Mouse (Mus musculus) midbrain, embryonic 12.5 days (tissue): ENCODE measurements around the gene E2f6. TPM values are rescaled to one million over a fixed set of nuclear protein-coding genes. Genes with fewer than 3 reads are reported as not detected.
A peak's percentile ranks its signal among the peaks of the same experiment; 100 is the strongest.

Experiments used
- ATAC-seq: fragments of 200-750 bp; cut with Nextera tagmentation; 2 replicates; pipeline ENCODE4 v1.8.0; 2017; ENCODE audit warnings: low read depth, moderate TSS enrichment, moderate library complexity; ENCODE audit not compliant: low FRiP score
- H3K27ac ChIP-seq: fragments of 300-500 bp; sonication (generic); replicated peaks from 2 replicates; pipeline ENCODE4 v1.5.1; 2016; ENCODE audit warnings: mild to moderate bottlenecking
- H3K27me3 ChIP-seq: fragments of 300-500 bp; sonication (generic); 2 replicates; pipeline ENCODE4 v1.6.1; 2016; ENCODE audit warnings: mild to moderate bottlenecking
- H3K36me3 ChIP-seq: fragments of 300-500 bp; sonication (generic); 2 replicates; pipeline ENCODE4 v1.6.1; 2016
- H3K4me1 ChIP-seq: fragments of 300-500 bp; sonication (generic); 2 replicates; pipeline ENCODE4 v1.6.1; 2016
- H3K4me2 ChIP-seq: fragments of 300-500 bp; sonication (generic); replicated peaks from 2 replicates; pipeline ENCODE4 v1.6.1; 2016; ENCODE audit warnings: mild to moderate bottlenecking, moderate library complexity
- H3K4me3 ChIP-seq: fragments of 300-500 bp; sonication (generic); 2 replicates; pipeline ENCODE4 v1.5.1; 2016; ENCODE audit warnings: mild to moderate bottlenecking
- H3K9ac ChIP-seq: fragments of 300-500 bp; sonication (generic); replicated peaks from 2 replicates; pipeline ENCODE4 v1.6.1; 2016; ENCODE audit warnings: mild to moderate bottlenecking, moderate library complexity
- H3K9me3 ChIP-seq: fragments of 300-500 bp; sonication (generic); 2 replicates; pipeline ENCODE4 v1.6.1; 2016; ENCODE audit warnings: mild to moderate bottlenecking
- WGBS: fragments of 180-500 bp; shearing (Covaris S2); methylation state at CpG from one replicate; pipeline ENCODE4 v1.1.7; 2016; 5-methylcytosine and 5-hydroxymethylcytosine counted together
- polyA plus RNA-seq: library from polyadenylated mRNA; unstranded; fragments of >200 nt; fragmentation: Nextera tagmentation; extraction: Ambion mirVana; gene quantifications from 2 replicates; pipeline ENCODE4 v1.2.1, GENCODE M21; 2016

E2f6 gene
- 77.6 and 83.8 TPM in 2 replicates for polyA plus RNA-seq

GRCm38 (mm10) chr12:16810525-16811431 is at the start of gene E2f6:
E2f6 (plus strand) TSS chr12:16810963.
- peak within 1 kb of the TSS; percentile 92 for H3K4me3 ChIP-seq
- H3K27me3 ChIP-seq = peaks cover 42% of the 10 kb centered on the region
- H3K4me1 ChIP-seq = peaks cover 25% of the 10 kb centered on the region
- H3K9ac ChIP-seq = peak within 1 kb of the TSS; percentile 85
- peaks cover 21% of the 10 kb centered on the region; the same call in 1 of the 2 replicates for H3K36me3 ChIP-seq
- 8% methylated on average over 69 of the region's 81 CpGs for WGBS
- ATAC-seq = peak; percentile 83
- H3K9me3 ChIP-seq = no peaks in the 10 kb centered on the region
- peak within 1 kb of the TSS; percentile 84 for H3K4me2 ChIP-seq
- peak within 1 kb of the TSS; percentile 77 for H3K27ac ChIP-seq

GRCm38 (mm10) chr12:16761461-16761860 is 49.3 kb upstream of the E2f6 start:
- Histone ChIP-seq H3K27ac (no peak overlapping the region), H3K9ac (no peak overlapping the region), H3K4me1 (no peaks in the 10 kb centered on the region; the same call in 1 of the 2 replicates), H3K4me2 (no peak overlapping the region), H3K27me3 (no peaks in the 10 kb centered on the region), H3K36me3 (0 out of 2 replicates have a peak, but pooled peaks cover 1% of the 10 kb centered on the region), H3K9me3 (peaks cover 4% of the 10 kb centered on the region; the same call in 1 of the 2 replicates), H3K4me3 (no peak overlapping the region)
- 96% methylated on average over 3 of the region's 3 CpGs for WGBS
- ATAC-seq = no peak

- Histone ChIP-seq H3K4me2 (no peak overlapping the region), H3K9ac (no peak overlapping the region), H3K27me3 (no peaks in the 10 kb centered on the region), H3K9me3 (peaks cover 4% of the 10 kb centered on the region; the same call in 1 of the 2 replicates), H3K27ac (no peak overlapping the region), H3K36me3 (0 out of 2 replicates have a peak, but pooled peaks cover 2% of the 10 kb centered on the region), H3K4me1 (no peaks in the 10 kb centered on the region), H3K4me3 (no peak overlapping the region)
- WGBS = 85% methylated on average over 4 of the region's 4 CpGs
- no peak for ATAC-seq
Observed at GRCm38 (mm10) chr12:16763649-16764422, 46.9 kb upstream of the E2f6 start.

GRCm38 (mm10) chr12:16764776-16765445 is 45.9 kb upstream of the E2f6 start:
- 0 out of 2 replicates have a peak, but pooled peaks cover 2% of the 10 kb centered on the region for H3K36me3 ChIP-seq
- ATAC-seq = no peak
- H3K27ac ChIP-seq = no peak overlapping the region
- peaks cover 4% of the 10 kb centered on the region; the same call in 1 of the 2 replicates for H3K9me3 ChIP-seq
- H3K9ac ChIP-seq = no peak overlapping the region
- no peaks in the 10 kb centered on the region for H3K27me3 ChIP-seq
- WGBS = 81% methylated on average over 12 of the region's 12 CpGs
- no peak overlapping the region for H3K4me3 ChIP-seq
- no peak overlapping the region for H3K4me2 ChIP-seq
- no peaks in the 10 kb centered on the region for H3K4me1 ChIP-seq

- Histone ChIP-seq H3K4me2 (no peak overlapping the region), H3K4me1 (no peaks in the 10 kb centered on the region), H3K27me3 (no peaks in the 10 kb centered on the region), H3K9me3 (peaks cover 4% of the 10 kb centered on the region; the same call in 1 of the 2 replicates), H3K27ac (no peak overlapping the region), H3K36me3 (0 out of 2 replicates have a peak, but pooled peaks cover 2% of the 10 kb centered on the region), H3K9ac (no peak overlapping the region), H3K4me3 (no peak overlapping the region)
- no peak for ATAC-seq
- WGBS = 83% methylated on average over 3 of the region's 3 CpGs
Observed at GRCm38 (mm10) chr12:16768251-16768650, 42.5 kb upstream of the E2f6 start.

- Histone ChIP-seq H3K36me3 (0 out of 2 replicates have a peak, but pooled peaks cover 2% of the 10 kb centered on the region), H3K9ac (no peak overlapping the region), H3K9me3 (peaks cover 4% of the 10 kb centered on the region; the same call in 1 of the 2 replicates), H3K27ac (no peak overlapping the region), H3K4me3 (no peak overlapping the region), H3K27me3 (no peaks in the 10 kb centered on the region), H3K4me1 (no peaks in the 10 kb centered on the region), H3K4me2 (no peak overlapping the region)
- no peak for ATAC-seq
- 86% methylated on average over 2 of the region's 2 CpGs for WGBS
Observed at GRCm38 (mm10) chr12:16768711-16769110, 42.1 kb upstream of the E2f6 start.

- 91% methylated on average over 6 of the region's 6 CpGs for WGBS
- no peak overlapping the region for H3K27ac ChIP-seq
- H3K36me3 ChIP-seq = 0 out of 2 replicates have a peak, but pooled peaks cover 2% of the 10 kb centered on the region
Observed at GRCm38 (mm10) chr12:16769601-16770165, 41.1 kb upstream of the E2f6 start.

GRCm38 (mm10) chr12:16774605-16775004 is 36.2 kb upstream of the E2f6 start:
- no peak for ATAC-seq

More at GRCm38 (mm10) chr12:16769601-16770165, 41.1 kb upstream of the E2f6 start:
- ATAC-seq = no peak
- Histone ChIP-seq H3K4me3 (no peak overlapping the region), H3K9me3 (peaks cover 4% of the 10 kb centered on the region; the same call in 1 of the 2 replicates), H3K9ac (no peak overlapping the region), H3K27me3 (no peaks in the 10 kb centered on the region), H3K4me1 (no peaks in the 10 kb centered on the region), H3K4me2 (no peak overlapping the region)

GRCm38 (mm10) chr12:16775351-16775750 is 35.4 kb upstream of the E2f6 start:
- WGBS = 86% methylated on average over 3 of the region's 3 CpGs
- H3K4me2 ChIP-seq = no peak overlapping the region

More at GRCm38 (mm10) chr12:16774605-16775004, 36.2 kb upstream of the E2f6 start:
- no peak overlapping the region for H3K27ac ChIP-seq
- H3K27me3 ChIP-seq = no peaks in the 10 kb centered on the region
- no peak overlapping the region for H3K4me2 ChIP-seq
- H3K4me1 ChIP-seq = no peaks in the 10 kb centered on the region
- no peaks in the 10 kb centered on the region for H3K36me3 ChIP-seq
- 95% methylated on average over 4 of the region's 4 CpGs for WGBS
- H3K9me3 ChIP-seq = no peaks in the 10 kb centered on the region
- H3K9ac ChIP-seq = no peak overlapping the region
- H3K4me3 ChIP-seq = no peak overlapping the region

GRCm38 (mm10) chr12:16778523-16778922 is 32.2 kb upstream of the E2f6 start:
- Histone ChIP-seq H3K4me1 (no peaks in the 10 kb centered on the region), H3K9me3 (no peaks in the 10 kb centered on the region), H3K27me3 (no peaks in the 10 kb centered on the region), H3K9ac (no peak overlapping the region), H3K4me3 (no peak overlapping the region), H3K36me3 (no peaks in the 10 kb centered on the region), H3K4me2 (no peak overlapping the region), H3K27ac (no peak overlapping the region)
- no peak for ATAC-seq
- 68% methylated on average over 5 of the region's 5 CpGs for WGBS

More at GRCm38 (mm10) chr12:16775351-16775750, 35.4 kb upstream of the E2f6 start:
- H3K27me3 ChIP-seq = no peaks in the 10 kb centered on the region
- H3K4me3 ChIP-seq = no peak overlapping the region
- no peak overlapping the region for H3K27ac ChIP-seq
- ATAC-seq = no peak
- no peaks in the 10 kb centered on the region for H3K9me3 ChIP-seq
- no peaks in the 10 kb centered on the region for H3K36me3 ChIP-seq
- H3K4me1 ChIP-seq = no peaks in the 10 kb centered on the region
- H3K9ac ChIP-seq = no peak overlapping the region

GRCm38 (mm10) chr12:16779165-16779564 is 31.6 kb upstream of the E2f6 start:
- WGBS = 63% methylated on average over 2 of the region's 2 CpGs
- no peak for ATAC-seq

More at GRCm38 (mm10) chr12:16779165-16779564, 31.6 kb upstream of the E2f6 start:
- Histone ChIP-seq H3K36me3 (no peaks in the 10 kb centered on the region), H3K9ac (no peak overlapping the region), H3K4me1 (no peaks in the 10 kb centered on the region), H3K4me2 (no peak overlapping the region), H3K4me3 (no peak overlapping the region), H3K27ac (no peak overlapping the region), H3K27me3 (no peaks in the 10 kb centered on the region), H3K9me3 (no peaks in the 10 kb centered on the region)
